Mouse (Mus musculus): Measurements from ENCODE around the gene Tapbp.

DNA sequence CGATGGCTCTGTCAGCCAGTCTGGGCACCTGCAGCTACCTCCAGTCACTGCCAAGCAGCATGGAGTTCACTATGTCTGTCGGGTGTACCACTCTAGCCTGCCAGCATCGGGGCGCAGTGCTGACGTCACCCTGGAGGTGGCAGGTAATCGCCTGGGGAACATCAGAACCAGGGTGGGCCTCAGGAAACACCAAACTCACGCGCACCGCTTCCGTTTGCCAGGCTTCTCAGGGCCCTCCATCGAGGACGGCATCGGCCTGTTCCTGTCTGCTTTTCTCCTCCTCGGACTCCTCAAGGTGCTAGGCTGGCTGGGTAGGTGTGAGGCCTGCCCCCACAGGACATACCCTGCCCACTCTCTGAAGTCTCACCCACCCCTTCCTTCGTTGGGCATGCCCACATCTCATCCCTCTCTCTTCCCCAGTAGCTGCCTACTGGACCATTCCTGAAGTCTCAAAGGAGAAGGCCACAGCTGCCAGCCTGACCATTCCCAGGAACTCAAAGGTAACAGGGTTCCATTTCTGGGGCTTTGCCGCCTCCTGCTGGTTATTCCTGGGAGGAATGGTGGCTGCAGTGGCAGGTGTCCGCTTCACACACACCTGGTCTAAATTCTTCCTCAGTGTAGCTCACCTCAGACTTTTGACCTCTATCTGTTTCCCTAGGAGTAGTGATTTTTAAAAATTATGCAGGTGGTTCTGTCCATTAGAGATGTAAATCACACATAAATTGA, 10.7 kb downstream of the Tapbp start:
- no peak for TF ChIP-seq CTCF (IDR thresholded peaks at IDR 0.05; ENCODE audit: extremely low read depth, insufficient read depth, low read length)
- TF ChIP-seq POLR2A (IDR thresholded peaks at IDR 0.05; ENCODE audit: extremely low read depth, insufficient read depth, low read length), result no peak

Measured in cortical plate, adult 2 months (tissue).